7 mouse cellular contexts compared by ENCODE assay signal in genomic region chr5:115133358-115134066, GRCm38 (mm10). TPM values are rescaled to one million over a fixed set of nuclear protein-coding genes. Genes with fewer than 3 reads are reported as not detected.
DNase-seq lines count a peak whose midpoint lies in the region; ATAC-seq and TF ChIP-seq lines count a peak whose summit lies in the region.

No protein-coding gene starts in this region.

- ATAC-seq in forebrain, embryonic 16.5 days = no peak
- ATAC-seq in liver, embryonic 12.5 days = no peak

- TF ChIP-seq POLR2A in testis, adult 2 months (IDR thresholded peaks at IDR 0.05; ENCODE audit: control insufficient read depth, low read depth, low read length) = no peak

- peak overlapping the region; percentile 4; the same call in 1 of the 2 replicates for H3K9ac ChIP-seq in forebrain, embryonic 16.5 days (replicated peaks; ENCODE audit: low read depth, low read length)
- H3K9ac ChIP-seq in liver, embryonic 12.5 days = peak overlapping the region; percentile 83

- H3K4me2 ChIP-seq in forebrain, embryonic 16.5 days (ENCODE audit: low read length) = peak overlapping the region; percentile 79
- peak overlapping the region; percentile 99 for H3K4me2 ChIP-seq in liver, embryonic 12.5 days

- DNase-seq in testis, postnatal 14 days (ENCODE audit: low spot score) = no peak
- DNase-seq in retina, embryonic 14.5 days (ENCODE audit: low spot score) = no peak
- DNase-seq in ovary, adult 18-20 months (ENCODE audit: low spot score) = no peak
- no peak for DNase-seq in retina, postnatal 1 day

- H3K27ac ChIP-seq in testis, adult 2 months (ENCODE audit: control insufficient read depth, insufficient read depth, low read depth, low read length) = no peak overlapping the region
- no peak overlapping the region for H3K27ac ChIP-seq in forebrain, embryonic 16.5 days (ENCODE audit: low read length)
- no peak overlapping the region for H3K27ac ChIP-seq in liver, embryonic 12.5 days

- WGBS in forebrain, embryonic 16.5 days = 57% methylated on average over 6 of the region's 6 CpGs
- 66% methylated on average over 6 of the region's 6 CpGs for WGBS in liver, embryonic 12.5 days (ENCODE audit: insufficient replicate concordance)

- no peaks in the 10 kb centered on the region for H3K27me3 ChIP-seq in testis, adult 2 months (ENCODE audit: control insufficient read depth, insufficient read depth, low read length)
- no peaks in the 10 kb centered on the region for H3K27me3 ChIP-seq in forebrain, embryonic 16.5 days (replicated peaks; ENCODE audit: control insufficient read depth, insufficient read depth, low read length)
- H3K27me3 ChIP-seq in liver, embryonic 12.5 days (replicated peaks) = peaks cover 23% of the 10 kb centered on the region; the same call in 1 of the 2 replicates

- H3K36me3 ChIP-seq in testis, adult 2 months (ENCODE audit: control insufficient read depth, insufficient read depth, low read length) = no peaks in the 10 kb centered on the region; the same call in 1 of the 2 replicates
- H3K36me3 ChIP-seq in forebrain, embryonic 16.5 days (ENCODE audit: control insufficient read depth, insufficient read depth) = no peaks in the 10 kb centered on the region; the same call in 1 of the 2 replicates
- peaks cover 19% of the 10 kb centered on the region for H3K36me3 ChIP-seq in liver, embryonic 12.5 days

- TF ChIP-seq CTCF in testis, adult 2 months (IDR thresholded peaks at IDR 0.05; ENCODE audit: control insufficient read depth, insufficient read depth, insufficient replicate concordance, low read depth, low read length) = no peak

- H3K4me3 ChIP-seq in testis, adult 2 months (ENCODE audit: control insufficient read depth, low read depth, low read length) = peak overlapping the region; percentile 99
- H3K4me3 ChIP-seq in forebrain, embryonic 16.5 days (replicated peaks; ENCODE audit: low read length) = peak overlapping the region; percentile 87
- peak overlapping the region; percentile 76 for H3K4me3 ChIP-seq in liver, embryonic 12.5 days

- no peaks in the 10 kb centered on the region for H3K9me3 ChIP-seq in forebrain, embryonic 16.5 days (ENCODE audit: control insufficient read depth, low read length)
- H3K9me3 ChIP-seq in liver, embryonic 12.5 days (replicated peaks) = no peaks in the 10 kb centered on the region

- H3K4me1 ChIP-seq in testis, adult 2 months (ENCODE audit: control insufficient read depth, insufficient read depth, low read length) = peaks cover 6% of the 10 kb centered on the region
- H3K4me1 ChIP-seq in forebrain, embryonic 16.5 days (replicated peaks; ENCODE audit: control insufficient read depth, insufficient read depth, low read length) = peaks cover 16% of the 10 kb centered on the region
- peaks cover 18% of the 10 kb centered on the region for H3K4me1 ChIP-seq in liver, embryonic 12.5 days

RNA-seq across cellular contexts. Expression of gene Unc119b, which starts 1.3 kb away (rescaled TPM):
- polyA plus RNA-seq in testis, adult 2 months (2012; rRNA removed) = 15.7 and 21.1 TPM in 2 replicates
- polyA plus RNA-seq in forebrain, embryonic 16.5 days (2015; fragmentation: Nextera tagmentation; extraction: Ambion mirVana) = 35.3 and 39.8 TPM in 2 replicates
- polyA plus RNA-seq in liver, embryonic 12.5 days (2016; fragmentation: Nextera tagmentation; extraction: Ambion mirVana) = 16.1 and 17.6 TPM in 2 replicates

RNA-seq across cellular contexts. Expression of gene Acads, which starts 14.4 kb away (rescaled TPM):
- 11.2 and 12.1 TPM in 2 replicates for polyA plus RNA-seq in testis, adult 2 months (2012; rRNA removed)
- polyA plus RNA-seq in forebrain, embryonic 16.5 days (2015; fragmentation: Nextera tagmentation; extraction: Ambion mirVana) = 18.0 and 19.8 TPM in 2 replicates
- polyA plus RNA-seq in liver, embryonic 12.5 days (2016; fragmentation: Nextera tagmentation; extraction: Ambion mirVana) = 43.9 and 51.1 TPM in 2 replicates

RNA-seq across cellular contexts. Expression of gene Mlec, which starts 24.5 kb away (rescaled TPM):
- polyA plus RNA-seq in testis, adult 2 months (2012; rRNA removed) = 85.1 and 115 TPM in 2 replicates
- 19.3 and 21.1 TPM in 2 replicates for polyA plus RNA-seq in forebrain, embryonic 16.5 days (2015; fragmentation: Nextera tagmentation; extraction: Ambion mirVana)
- polyA plus RNA-seq in liver, embryonic 12.5 days (2016; fragmentation: Nextera tagmentation; extraction: Ambion mirVana) = 46.8 and 49.2 TPM in 2 replicates

RNA-seq across cellular contexts. Expression of gene Gm10401, which starts 35.4 kb away (rescaled TPM):
- polyA plus RNA-seq in testis, adult 2 months (2012; rRNA removed) = not detected in 2 replicates
- polyA plus RNA-seq in forebrain, embryonic 16.5 days (2015; fragmentation: Nextera tagmentation; extraction: Ambion mirVana) = 34.9 and 38.1 TPM in 2 replicates
- 12.2 and 15.1 TPM in 2 replicates for polyA plus RNA-seq in liver, embryonic 12.5 days (2016; fragmentation: Nextera tagmentation; extraction: Ambion mirVana)
